Mouse (Mus musculus) gonadal fat pad, adult 2 months (tissue): ENCODE data around the gene Pecr. TPM values are rescaled to one million over a fixed set of nuclear protein-coding genes. Genes with fewer than 3 reads are reported as not detected.
"Not testable (repeated sequence)": the region's sequence is repeated elsewhere in the genome, so short reads cannot be mapped to it uniquely, and the experiment has no call there.

Source experiments
- DNase-seq: peaks from one replicate; pipeline ENCODE4 v3.0.0-alpha.2; 2012; ENCODE audit warnings: low read depth
- polyA plus RNA-seq: library from polyadenylated mRNA; depleted of rRNA; stranded (reverse); fragments of >200 nt; gene quantifications from 2 replicates; pipeline ENCODE4 v1.2.3, GENCODE M21; 2012

Gene Pecr
- polyA plus RNA-seq, 1 experiment, result 12.8 TPM

GRCm38 (mm10) chr1:72288527-72289150 is 4.5 kb upstream of the Pecr start:
- DNase-seq, result peak; percentile 93

- no peak for DNase-seq
Measured at GRCm38 (mm10) chr1:72287893-72288292, 3.8 kb upstream of the Pecr start.

DNA sequence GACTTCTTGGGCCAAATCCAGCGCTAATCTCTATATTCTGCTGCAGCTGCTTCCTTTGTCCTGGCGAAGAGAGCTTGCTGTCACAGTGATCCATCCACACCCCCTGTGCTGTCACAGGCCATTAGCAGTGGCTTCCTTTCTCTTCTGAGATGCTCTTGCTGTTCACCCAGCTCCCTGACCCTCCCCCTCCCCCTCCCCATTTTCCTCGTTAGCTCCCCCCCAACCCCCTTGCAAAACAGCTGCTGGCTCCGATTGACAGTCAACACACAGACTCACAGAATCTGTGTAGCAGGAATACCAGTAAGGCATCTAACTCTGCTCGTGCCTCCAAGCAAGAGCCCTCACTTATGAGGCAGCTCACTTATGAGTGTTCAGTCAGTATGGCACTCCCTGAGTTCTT is 2.8 kb upstream of the Pecr start:
- no peak for DNase-seq

DNA sequence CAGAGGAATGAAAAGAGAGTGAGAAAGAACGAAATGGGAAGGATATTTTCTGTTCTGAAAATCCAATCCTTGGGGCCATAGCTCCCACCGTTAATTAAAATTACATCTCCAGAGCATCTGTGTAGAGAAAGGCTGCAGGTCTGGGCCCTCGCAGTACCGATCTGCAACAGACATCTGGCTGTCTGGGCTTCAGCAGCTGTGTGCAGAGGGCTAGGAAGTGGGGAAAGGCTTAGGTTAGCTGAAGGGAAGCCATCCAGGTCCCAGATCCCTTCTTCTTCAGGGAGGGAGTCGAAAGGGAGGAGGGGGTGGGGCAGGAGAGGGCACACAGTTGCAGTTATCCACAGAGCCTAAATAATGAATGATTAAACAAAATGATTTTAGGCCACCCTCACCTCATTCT is 425 bp upstream of the Pecr start:
- no peak for DNase-seq

- no peak for DNase-seq
Measured at GRCm38 (mm10) chr1:72282604-72283003, 1.5 kb downstream of the Pecr start.

GRCm38 (mm10) chr1:72278085-72278484 is 6.0 kb downstream of the Pecr start:
- DNase-seq, result no peak

GRCm38 (mm10) chr1:72263099-72263498 is 21.0 kb downstream of the Pecr start:
- no peak for DNase-seq

DNA sequence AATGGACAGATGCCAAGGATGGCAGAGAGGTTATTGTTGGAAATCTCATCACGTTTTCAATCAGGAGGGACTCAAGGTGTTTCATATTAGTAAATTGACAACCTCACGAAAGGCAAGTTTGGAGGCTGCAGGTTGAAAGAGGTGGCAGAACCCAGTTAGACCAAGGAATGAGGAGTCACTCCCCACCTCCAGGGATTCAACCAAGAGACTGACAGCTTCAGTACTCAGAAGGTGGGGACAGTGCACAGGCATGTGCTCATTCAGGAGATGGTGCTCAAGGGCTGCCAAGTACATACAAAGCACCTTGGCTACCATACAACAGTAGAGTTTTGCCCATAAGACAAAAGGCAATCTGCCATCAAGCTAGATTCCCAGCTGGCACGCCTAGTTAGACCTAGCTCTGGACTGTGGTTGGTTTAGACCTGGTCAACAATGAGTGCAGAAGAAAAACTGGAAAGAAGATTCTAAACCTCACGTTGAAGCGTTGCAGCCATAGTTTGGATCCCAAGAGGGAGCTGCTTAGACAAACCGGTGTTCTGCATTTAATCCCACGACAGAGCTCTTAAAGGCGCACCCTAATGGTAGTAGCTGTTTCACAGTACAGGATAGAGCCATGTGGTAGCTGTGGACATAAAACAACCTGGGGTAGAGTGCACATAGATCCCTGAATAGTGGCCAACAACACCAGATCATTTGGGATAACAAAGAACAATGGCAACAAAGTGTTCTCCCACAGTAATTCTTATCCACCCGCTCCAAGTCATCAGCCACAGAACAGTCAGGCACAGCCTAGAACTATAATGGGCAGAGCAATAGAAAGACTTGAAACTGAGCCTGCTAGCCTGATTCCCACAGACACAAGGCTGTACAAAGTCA is 27.5 kb downstream of the Pecr start:
- DNase-seq, result peak; percentile 99

DNA sequence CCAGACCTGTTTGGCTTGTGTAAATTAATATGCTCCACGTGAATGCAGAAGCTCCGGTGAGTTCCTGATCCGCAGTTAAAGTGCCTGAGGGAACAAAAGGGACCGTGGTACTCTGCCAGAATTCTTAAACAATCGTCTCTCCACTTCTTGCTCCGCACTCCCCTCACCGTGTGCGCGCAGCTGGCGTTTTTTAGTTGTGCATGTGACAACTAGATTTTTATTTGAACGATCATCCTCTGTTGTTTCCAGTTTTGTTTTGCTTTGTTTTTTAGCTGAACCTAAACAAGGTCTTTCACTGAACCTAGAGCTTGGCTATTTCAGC is 28.3 kb downstream of the Pecr start:
- no peak for DNase-seq

GRCm38 (mm10) chr1:72255062-72255853 is 28.9 kb downstream of the Pecr start:
- DNase-seq, result no peak

DNA sequence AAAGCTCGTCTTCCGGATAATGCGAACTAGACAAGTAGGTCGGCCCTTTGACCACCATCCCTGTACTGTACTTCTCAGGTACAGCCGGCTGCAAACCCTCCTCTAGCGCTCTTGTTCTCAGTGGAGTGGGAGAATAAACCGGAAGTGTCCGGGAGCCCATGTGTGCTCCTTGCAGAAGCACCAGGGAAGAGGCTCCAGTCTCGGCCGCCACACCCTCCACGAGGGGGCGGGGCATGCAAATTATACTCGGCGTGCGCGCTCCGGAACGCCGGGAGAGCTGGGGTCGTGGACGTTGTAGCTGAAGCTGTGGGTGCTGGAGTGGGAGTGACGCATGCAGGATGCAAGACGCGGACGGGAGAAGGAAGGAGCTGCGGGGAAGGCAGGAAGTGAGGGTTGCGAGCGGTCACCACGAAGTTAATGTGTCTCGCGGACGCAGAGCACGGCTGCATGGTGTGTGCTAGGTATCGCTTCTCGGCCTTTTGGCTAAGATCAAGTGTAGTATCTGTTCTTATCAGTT is 29.5 kb downstream of the Pecr start:
- no peak for DNase-seq

DNA sequence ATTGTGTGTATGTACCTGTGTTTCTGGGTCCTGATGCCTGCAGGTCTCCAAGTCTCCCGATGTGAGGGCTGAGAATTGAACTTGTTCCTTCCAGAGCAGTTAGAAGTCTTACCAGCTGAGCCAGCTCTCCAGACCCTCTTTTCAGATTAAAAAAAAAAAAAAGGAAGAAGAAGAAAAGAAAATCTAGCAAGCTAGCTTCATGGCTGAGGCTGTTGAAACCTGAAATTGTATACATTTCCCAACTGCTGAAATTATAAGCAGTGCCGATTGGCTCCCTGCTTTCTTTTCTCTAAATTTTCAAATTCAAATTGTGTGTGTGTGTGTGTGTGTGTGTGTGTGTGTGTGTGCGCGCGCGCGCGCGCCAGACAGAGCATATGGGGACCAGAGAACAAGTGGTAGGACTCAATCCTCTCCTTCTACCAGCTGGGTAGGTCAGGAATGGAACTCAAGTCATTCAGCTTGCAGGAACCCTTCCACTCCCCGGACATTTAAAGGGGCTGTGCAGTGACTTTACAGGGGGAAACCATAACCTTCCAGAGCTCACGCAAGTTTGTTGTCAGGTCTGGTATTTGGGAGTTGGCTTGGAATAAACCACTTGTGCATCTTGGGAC is 30.1 kb downstream of the Pecr start:
- DNase-seq, result no peak

GRCm38 (mm10) chr1:72251806-72252205 is 32.3 kb downstream of the Pecr start:
- no peak for DNase-seq

DNA sequence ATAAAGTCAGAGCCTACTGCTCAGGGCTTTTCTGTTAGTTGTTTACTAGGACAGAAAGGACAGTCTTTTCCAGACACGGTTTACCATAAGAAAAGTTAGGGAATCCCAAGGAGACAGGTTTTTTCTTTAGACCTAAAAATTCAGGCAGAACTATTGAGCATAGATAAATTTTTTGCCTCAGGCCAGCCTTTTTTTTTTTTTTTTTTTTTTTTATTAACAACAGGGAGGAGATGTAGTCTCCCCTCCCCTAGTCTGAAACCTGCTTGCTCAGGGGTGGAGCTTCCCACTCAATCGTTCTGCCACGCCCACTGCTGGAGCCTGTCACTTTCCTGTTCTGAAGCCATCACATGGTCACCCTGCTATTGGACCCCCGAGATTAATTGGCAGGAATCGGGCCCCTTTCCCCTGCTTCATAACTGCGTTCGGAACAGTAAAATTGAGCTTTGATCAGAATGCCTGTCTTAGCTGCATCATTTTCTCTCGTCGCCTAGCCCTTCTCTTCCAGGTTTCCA is 35.8 kb downstream of the Pecr start:
- not testable (repeated sequence) for DNase-seq

DNA sequence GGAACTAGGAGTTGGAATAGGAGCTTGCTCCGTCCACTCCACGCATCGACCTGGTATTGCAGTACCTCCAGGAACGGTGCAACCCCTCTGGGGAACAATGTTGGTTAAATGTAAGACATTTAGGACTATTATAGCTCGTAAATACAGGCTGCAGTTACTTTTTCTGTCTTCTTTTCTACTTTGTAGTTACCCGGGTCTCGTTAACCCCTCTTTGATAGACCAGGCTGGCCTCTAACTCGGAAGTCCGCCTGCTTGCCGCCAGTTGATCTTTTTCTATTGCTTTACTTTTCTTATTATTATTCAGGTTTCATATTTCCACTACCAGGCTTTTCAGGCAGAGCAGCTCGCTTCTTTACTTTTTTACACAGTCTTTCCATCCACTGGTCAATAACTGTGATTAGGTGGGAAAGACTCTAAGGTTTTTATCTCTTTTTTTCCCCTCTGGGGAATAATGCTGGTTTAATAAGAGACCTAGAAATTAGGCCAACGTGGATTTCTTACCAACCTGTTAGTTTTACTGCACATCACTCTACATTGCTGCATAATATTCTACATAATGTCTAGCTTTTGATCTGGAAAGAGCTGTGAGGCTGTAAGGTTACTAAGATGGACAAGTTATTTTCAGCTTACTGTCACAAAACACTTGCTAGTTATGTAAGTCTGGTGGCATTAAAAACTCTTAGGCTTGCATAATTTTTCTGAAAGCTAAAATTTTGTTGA is 39.6 kb downstream of the Pecr start:
- no peak for DNase-seq

DNA sequence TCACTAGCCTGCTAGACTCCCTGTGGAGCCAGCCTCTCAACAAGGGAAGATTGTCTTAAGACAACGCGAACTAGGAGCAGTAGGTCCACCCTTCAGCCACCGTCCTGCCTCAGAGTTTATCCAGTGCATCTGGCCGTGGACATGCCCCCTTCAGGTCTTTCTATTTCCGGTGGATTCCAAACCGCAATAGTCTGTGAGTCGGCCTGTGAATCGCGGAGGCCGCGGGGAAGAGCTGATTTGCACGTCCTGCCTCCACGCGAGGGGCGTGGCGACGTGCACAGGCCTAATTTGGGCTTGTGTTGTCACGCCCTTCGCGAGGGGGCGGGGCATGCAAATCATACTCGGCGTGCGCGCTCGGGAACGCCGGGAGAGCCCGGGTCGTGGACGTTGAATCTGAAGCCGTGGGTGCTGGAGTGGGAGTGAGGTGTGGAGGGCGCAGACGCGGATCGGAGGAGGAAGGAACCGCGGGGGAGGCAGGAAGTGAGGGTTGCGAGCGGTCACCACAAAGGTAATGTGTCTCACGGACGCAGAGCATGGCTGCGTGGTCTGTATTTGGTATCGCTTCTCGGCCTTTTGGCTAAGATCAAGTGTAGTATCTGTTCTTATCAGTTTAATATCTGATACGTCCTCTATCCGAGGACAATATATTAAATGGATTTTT is 40.3 kb downstream of the Pecr start:
- DNase-seq, result no peak

- no peak for DNase-seq
Measured at GRCm38 (mm10) chr1:72242581-72243143, 41.5 kb downstream of the Pecr start.

- DNase-seq, result not testable (repeated sequence)
Measured at GRCm38 (mm10) chr1:72239113-72239512, 45.0 kb downstream of the Pecr start.

DNA sequence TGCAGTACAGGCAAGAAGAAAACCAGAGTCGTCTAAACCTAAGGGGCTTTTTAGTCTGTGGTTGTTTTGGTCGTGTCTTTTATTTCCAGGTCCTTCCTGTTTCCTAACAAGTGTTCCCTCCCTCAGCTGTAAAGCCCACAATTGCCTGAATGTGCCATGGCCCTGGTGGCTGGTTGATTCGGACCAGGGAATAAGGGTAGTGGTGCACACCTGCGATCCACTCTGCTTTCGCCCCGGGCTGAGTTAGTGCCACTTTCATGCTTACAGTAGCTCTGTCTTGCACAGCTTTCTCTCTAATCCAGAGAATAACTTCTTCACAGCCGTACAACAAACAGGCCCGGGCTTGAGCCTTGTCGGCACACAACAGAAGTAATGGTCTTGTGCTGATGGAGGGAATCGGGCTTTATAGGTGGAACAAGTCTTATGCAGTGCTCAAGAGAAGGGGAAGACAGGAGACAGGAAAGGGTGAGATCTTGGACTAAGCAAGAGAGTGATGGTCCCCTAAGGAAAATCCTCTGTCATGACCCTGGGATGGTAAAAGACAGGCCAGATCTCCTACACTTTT is 46.0 kb downstream of the Pecr start:
- no peak for DNase-seq
